Mouse (Mus musculus): ENCODE measurements at regions not wholly inside any gene's neighbourhood (a gene's known extent, or its start where the extent isn't known, plus 50 kb on each side); places are given as distances from the start of the nearest gene placed in this dataset.

- H3K27ac ChIP-seq (ENCODE audit: low read length), result no peak overlapping the region
- no peaks in the 10 kb centered on the region for H3K4me1 ChIP-seq (ENCODE audit: control insufficient read depth, insufficient read depth, low read length)
- H3K36me3 ChIP-seq (ENCODE audit: control insufficient read depth, insufficient read depth), result no peaks in the 10 kb centered on the region
- ATAC-seq (replicated peaks; ENCODE audit: extremely low read depth, insufficient read depth, low FRiP score), result no peak
- no peaks in the 10 kb centered on the region for H3K9me3 ChIP-seq (replicated peaks; ENCODE audit: control insufficient read depth, low read length)
- H3K27me3 ChIP-seq (ENCODE audit: control insufficient read depth, insufficient read depth, low read length), result no peaks in the 10 kb centered on the region
- no peak overlapping the region for H3K9ac ChIP-seq (ENCODE audit: low read length)
- no peak overlapping the region for H3K4me3 ChIP-seq (ENCODE audit: low read length)
- no peak overlapping the region for H3K4me2 ChIP-seq (ENCODE audit: low read depth, low read length)
- 61% methylated on average over 3 of the region's 3 CpGs for WGBS
Measured at GRCm38 (mm10) chr3:62228156-62228555, 110.0 kb upstream of the Arhgef26 start.

GRCm38 (mm10) chr3:62241031-62241430 is 97.1 kb upstream of the Arhgef26 start:
- no peaks in the 10 kb centered on the region for H3K4me1 ChIP-seq (ENCODE audit: control insufficient read depth, insufficient read depth, low read length)

GRCm38 (mm10) chr3:62271703-62272102 is 66.4 kb upstream of the Arhgef26 start:
- 67% methylated on average over 4 of the region's 4 CpGs for WGBS
- ATAC-seq (replicated peaks; ENCODE audit: extremely low read depth, insufficient read depth, low FRiP score), result no peak
- no peaks in the 10 kb centered on the region for H3K36me3 ChIP-seq (ENCODE audit: control insufficient read depth, insufficient read depth)

More at GRCm38 (mm10) chr3:62241031-62241430, 97.1 kb upstream of the Arhgef26 start:
- 76% methylated on average over 3 of the region's 3 CpGs for WGBS
- Histone ChIP-seq H3K27ac (ENCODE audit: low read length) (no peak overlapping the region), H3K9me3 (replicated peaks; ENCODE audit: control insufficient read depth, low read length) (no peaks in the 10 kb centered on the region), H3K9ac (ENCODE audit: low read length) (no peak overlapping the region), H3K4me3 (ENCODE audit: low read length) (no peak overlapping the region), H3K4me2 (ENCODE audit: low read depth, low read length) (no peak overlapping the region), H3K36me3 (ENCODE audit: control insufficient read depth, insufficient read depth) (no peaks in the 10 kb centered on the region), H3K27me3 (ENCODE audit: control insufficient read depth, insufficient read depth, low read length) (no peaks in the 10 kb centered on the region)
- ATAC-seq (replicated peaks; ENCODE audit: extremely low read depth, insufficient read depth, low FRiP score), result no peak

GRCm38 (mm10) chr3:62278279-62278678 is 59.9 kb upstream of the Arhgef26 start:
- ATAC-seq (replicated peaks; ENCODE audit: extremely low read depth, insufficient read depth, low FRiP score), result no peak
- Histone ChIP-seq H3K9me3 (replicated peaks; ENCODE audit: control insufficient read depth, low read length) (no peaks in the 10 kb centered on the region), H3K4me3 (ENCODE audit: low read length) (no peak overlapping the region), H3K4me1 (ENCODE audit: control insufficient read depth, insufficient read depth, low read length) (no peaks in the 10 kb centered on the region), H3K27me3 (ENCODE audit: control insufficient read depth, insufficient read depth, low read length) (no peaks in the 10 kb centered on the region), H3K36me3 (ENCODE audit: control insufficient read depth, insufficient read depth) (no peaks in the 10 kb centered on the region), H3K4me2 (ENCODE audit: low read depth, low read length) (no peak overlapping the region), H3K9ac (ENCODE audit: low read length) (no peak overlapping the region), H3K27ac (ENCODE audit: low read length) (no peak overlapping the region)
- 57% methylated on average over 3 of the region's 3 CpGs for WGBS

More at GRCm38 (mm10) chr3:62271703-62272102, 66.4 kb upstream of the Arhgef26 start:
- Histone ChIP-seq H3K27ac (ENCODE audit: low read length) (no peak overlapping the region), H3K27me3 (ENCODE audit: control insufficient read depth, insufficient read depth, low read length) (no peaks in the 10 kb centered on the region), H3K4me1 (ENCODE audit: control insufficient read depth, insufficient read depth, low read length) (no peaks in the 10 kb centered on the region), H3K9ac (ENCODE audit: low read length) (no peak overlapping the region), H3K9me3 (replicated peaks; ENCODE audit: control insufficient read depth, low read length) (no peaks in the 10 kb centered on the region), H3K4me2 (ENCODE audit: low read depth, low read length) (no peak overlapping the region), H3K4me3 (ENCODE audit: low read length) (no peak overlapping the region)

GRCm38 (mm10) chr3:62280960-62281359 is 57.2 kb upstream of the Arhgef26 start:
- Histone ChIP-seq H3K9ac (ENCODE audit: low read length) (no peak overlapping the region), H3K9me3 (replicated peaks; ENCODE audit: control insufficient read depth, low read length) (no peaks in the 10 kb centered on the region), H3K4me1 (ENCODE audit: control insufficient read depth, insufficient read depth, low read length) (no peaks in the 10 kb centered on the region), H3K27ac (ENCODE audit: low read length) (no peak overlapping the region), H3K4me2 (ENCODE audit: low read depth, low read length) (no peak overlapping the region), H3K4me3 (ENCODE audit: low read length) (no peak overlapping the region), H3K36me3 (ENCODE audit: control insufficient read depth, insufficient read depth) (no peaks in the 10 kb centered on the region), H3K27me3 (ENCODE audit: control insufficient read depth, insufficient read depth, low read length) (no peaks in the 10 kb centered on the region)
- no peak for ATAC-seq (replicated peaks; ENCODE audit: extremely low read depth, insufficient read depth, low FRiP score)
- WGBS, result 52% methylated on average over 2 of the region's 2 CpGs

All from heart, embryonic 16.5 days (tissue).